Mouse (Mus musculus) kidney, postnatal 25 days (tissue): ENCODE measurements around the gene Atp6v1e2.

Experiments
- DNase-seq, 2 experiments: peaks; one replicate each; pipeline ENCODE4 v3.0.0; 2021; ENCODE audit warnings: mixed read lengths in 2 of 2

Atp6v1e2 gene

DNA sequence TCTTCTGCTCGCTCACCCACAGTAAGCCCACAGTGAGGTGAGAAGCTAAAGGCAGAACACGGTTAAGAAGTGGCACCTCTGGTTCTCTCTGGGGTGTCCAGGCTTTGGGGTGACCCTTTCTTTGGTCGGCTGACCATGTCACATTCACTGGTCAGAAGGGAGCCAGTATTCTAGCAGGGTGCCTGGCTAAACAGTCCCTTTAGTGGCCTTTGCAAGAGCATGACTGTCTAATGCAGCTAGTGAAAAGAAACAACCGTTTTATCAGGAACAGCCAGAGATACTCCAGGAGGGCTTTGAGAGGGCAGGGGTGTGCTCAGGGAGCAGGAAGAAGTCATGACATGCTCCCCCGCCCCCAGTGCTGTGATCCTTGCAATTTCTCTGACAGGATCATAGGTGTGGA is 36.4 kb downstream of the Atp6v1e2 start:
- no peak for DNase-seq

DNA sequence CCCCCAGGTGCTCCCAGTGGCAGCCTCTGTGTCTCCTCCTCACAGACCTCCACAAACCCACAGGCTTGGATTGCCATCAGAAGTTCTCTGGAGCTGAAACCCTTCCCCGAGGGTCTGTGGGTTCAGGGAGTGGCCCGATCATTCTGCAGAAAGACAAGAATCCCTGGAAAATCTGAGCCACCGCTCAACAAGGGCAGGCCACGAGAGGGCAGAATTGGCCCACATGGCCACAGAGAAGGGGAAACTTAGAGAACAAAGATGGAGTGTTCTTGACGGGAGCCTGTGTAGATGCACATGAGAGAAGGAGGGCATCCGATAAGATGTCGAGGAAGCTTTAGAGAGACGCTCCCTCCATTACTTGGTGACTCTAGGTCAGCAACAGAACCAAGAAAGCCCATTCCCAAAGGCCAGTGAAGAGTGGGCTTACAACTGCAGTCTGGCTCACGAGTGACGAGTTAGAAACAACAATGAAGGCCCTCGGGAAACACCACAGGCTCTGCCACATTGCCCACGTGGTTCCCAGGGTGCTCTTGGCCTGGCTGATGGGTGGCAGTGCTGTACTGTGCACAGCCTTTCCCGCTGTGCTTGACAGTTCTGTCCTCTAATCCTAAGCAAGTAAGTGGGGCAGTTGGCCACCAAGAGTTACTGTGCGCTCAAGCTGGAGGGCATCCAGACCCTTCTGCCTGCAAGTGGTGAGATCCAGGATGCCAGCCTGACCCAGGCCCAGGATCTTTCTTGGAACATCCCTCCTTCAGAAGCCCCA is 37.8 kb downstream of the Atp6v1e2 start:
- DNase-seq: peak in 1 of 2 experiments; percentile 27

DNA sequence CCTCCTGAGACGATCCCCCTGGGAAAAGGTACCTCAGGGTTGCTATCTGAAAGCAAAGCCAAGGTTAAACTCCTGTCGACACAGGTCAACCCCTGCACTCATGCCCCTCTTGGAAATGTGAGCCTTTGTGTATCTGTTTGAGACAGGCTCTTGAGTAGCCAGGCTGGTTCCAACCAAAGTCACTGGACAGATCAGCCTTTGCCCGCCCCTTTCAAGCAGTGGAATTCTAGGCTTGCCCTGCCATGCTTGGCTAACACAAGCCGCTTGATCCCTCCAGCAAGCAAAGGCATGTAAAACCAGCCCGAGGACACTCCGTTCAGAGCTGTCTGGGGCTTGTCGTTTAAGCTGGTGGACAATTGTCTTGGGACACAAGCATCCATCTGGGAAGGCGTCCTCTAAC is 39.4 kb downstream of the Atp6v1e2 start:
- no peak for DNase-seq

DNA sequence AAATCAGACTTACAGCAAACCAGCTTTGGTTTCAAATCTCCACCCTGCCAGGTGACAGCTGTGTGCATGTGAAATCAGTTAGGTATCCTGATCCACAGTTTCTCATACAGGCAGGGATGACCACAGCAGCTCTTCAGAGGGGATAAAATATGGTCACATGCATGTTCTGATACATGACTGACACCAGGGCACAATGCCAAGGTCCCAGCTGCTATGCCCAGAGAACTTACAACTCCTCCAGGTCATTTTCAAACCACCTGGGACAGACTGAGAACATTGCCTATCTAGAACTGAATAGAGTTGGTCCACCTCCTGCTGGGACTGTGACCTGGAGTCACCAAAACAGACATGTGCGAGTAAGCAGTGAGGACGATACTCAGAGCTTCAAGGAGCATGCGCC is 40.6 kb downstream of the Atp6v1e2 start:
- DNase-seq: no peak

DNA sequence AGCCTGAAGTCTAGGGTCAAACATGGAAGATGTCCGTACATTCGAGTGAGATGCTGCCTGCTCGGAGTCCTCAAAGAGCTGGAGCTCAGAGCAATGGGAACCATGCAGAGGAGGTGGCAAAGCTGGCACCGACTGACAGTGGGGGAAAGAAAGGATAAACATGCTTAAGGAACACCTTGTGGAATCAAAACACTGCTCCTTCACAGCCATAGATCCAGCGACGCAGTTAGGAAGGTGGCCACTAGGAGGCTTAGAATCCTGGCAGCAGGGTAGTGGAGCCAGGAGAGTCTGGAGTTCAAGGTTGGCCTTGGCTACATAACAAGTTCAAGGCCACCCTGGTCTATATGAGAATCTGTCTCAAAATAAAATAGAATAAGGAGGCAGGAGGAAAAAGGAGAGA is 41.1 kb downstream of the Atp6v1e2 start:
- DNase-seq: no peak

DNA sequence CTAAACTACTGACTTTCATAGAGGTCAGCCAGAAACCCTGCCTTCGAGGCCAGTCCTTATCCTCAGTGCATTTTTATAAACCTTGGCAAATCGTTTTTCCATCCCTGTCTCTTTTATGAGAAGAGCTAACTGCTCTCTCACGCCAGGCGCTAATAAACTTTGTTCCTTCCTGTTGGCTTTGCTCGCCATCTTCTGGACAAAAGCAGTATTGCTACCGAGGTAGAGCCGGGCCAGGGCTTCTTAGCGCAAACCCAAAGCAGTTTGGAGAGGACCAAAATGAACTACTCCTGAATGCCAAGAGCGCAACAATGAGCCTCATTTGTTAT is 41.6 kb downstream of the Atp6v1e2 start:
- peak; percentile 79 to 93 for DNase-seq

DNA sequence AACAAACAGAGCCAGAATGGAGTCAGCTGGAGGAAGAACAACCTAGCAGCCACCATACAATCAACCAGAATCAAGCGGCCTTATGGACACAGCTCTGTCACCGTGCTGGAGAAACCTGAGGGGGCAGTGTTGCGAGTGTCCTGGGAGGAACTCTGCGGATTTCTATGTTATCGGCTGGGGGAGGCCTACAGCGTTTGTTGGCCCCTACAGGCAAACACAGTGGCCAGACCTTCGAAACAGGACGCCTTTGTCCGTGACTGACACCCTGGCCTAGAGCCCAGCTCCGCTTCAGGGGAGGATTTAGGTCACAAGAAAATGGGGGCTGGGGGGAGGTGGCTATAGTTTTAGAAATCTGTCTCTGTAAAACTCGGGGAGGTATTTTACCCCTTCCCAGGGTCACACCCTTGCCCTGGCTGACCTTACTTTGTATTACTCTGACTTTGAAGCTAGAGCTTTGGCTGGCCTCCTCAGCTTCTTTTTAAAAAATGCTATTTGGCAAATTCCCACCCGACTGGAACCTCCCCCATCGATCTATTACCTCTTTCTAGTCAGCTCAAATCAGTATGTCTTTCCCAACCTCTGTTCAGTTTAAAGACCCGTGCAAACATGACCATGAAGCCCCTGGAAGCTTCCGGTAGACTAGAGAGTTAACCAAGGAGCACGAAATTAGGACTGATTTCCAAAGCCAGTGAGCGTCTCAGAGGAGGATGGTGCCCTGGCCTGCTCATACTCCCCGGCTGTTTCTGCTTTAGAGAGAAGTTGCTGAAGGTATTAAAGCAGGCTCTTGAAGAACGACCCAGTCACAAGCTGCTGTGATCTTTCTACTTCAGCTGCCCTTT is 42.2 kb downstream of the Atp6v1e2 start:
- peak; percentile 26 to 55 for DNase-seq

DNA sequence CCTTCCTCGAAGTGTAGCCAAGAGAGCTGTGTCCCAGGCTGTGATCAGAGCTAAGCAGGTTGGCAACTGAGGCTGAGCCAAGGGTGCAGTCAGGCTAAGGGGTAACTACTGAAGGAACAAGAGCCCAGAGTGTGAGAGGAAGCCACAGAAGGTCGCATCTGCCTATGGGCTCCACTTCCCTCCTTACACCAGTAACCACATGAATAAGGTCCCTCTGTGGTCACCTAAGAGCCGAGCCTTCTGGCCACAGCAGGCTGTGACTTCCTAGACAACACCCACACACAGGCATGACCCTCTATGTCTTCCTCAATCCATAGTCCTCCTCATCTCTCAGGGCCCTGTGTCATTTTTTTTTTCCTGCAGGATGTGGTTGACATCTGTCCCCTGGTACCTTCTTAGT is 43.5 kb downstream of the Atp6v1e2 start:
- DNase-seq: no peak

DNA sequence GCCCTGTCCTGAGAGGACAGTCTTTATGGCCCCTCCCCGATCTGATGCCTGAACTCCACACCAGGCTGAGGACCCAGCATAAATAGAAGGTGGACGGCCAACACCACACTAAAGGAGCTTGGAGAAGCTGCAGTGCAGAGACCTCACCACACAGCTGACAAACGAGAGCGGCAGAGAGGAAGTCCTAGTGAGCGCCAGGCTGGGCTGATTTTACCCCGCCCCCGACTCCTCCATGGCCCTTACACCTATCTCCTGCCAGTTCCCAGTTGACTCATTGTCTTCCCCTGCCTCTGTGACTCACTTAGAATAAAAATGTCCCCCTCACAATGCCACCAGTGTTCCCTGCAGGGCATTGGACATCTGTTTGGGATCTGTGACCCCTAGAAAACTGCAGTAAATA is 44.1 kb downstream of the Atp6v1e2 start:
- peak in 1 of 2 experiments; percentile 31 for DNase-seq

DNA sequence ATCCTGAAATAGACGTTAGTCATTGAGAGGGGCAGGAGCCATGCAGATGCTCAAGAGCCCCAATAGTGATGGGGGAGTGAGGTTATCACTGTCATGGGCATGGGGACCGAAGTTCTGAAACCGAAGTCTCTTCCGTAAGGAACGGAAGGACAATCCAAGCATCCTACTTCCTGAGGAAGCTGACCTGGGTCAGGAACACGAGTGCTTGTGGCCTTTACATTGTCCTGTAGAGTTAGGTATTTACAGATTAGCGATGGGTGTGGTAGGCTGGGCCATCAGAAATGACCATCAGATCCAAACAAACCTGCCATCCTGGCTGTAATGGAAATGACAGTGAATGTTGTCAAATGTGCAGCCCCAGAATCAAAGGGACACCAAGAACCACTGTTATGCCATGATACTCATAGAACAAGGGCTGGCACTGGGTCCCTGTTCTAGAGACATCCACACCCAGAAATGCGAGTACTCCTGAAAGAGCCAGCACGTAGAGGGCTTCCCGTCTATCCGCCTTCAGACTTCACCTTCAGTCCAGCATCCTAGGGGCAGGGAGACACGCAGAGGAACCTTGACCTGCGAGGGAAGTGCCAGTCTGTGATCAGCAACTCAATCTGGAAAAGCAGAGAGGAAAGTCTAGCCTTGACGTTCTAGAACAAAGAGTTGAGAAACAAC is 45.2 kb downstream of the Atp6v1e2 start:
- no peak for DNase-seq

DNA sequence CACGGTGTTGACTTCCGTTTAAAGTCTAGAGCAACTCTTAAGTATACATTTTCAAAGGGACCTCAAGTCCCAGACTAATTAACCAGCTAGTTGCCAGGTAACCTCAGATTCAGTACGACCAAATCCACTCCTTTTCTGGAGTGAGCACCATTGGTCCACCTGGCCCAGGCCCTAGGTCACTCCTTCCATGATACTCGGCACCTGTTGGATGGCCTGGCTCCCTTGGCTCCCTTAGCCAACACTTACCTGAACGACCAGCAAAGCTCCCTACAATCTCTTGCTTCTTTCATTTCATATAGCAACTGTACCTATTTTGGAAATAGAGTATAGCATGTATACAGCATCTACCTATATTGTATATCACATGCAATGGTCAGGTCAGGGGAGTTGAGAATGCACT is 47.1 kb downstream of the Atp6v1e2 start:
- no peak for DNase-seq

DNA sequence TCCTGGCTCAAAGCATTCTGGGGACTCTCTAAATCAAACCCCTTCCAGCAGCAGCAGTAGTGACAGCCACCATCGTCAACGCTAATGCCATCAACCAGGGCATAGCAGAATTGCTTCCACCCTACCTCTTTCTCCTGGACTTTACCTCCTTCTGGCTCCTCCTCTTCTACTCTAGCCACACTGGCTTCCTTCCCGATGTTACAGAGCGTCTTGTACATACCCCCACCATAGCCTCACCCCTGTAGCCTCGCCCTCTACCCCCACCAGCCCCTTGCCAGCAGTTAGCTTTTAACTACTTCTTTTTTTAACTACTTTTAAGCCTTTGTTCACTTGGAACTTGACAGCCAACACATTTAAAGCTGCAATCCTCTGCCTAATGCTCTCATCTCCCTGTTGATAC is 47.9 kb downstream of the Atp6v1e2 start:
- DNase-seq: peak; percentile 37 to 74

DNA sequence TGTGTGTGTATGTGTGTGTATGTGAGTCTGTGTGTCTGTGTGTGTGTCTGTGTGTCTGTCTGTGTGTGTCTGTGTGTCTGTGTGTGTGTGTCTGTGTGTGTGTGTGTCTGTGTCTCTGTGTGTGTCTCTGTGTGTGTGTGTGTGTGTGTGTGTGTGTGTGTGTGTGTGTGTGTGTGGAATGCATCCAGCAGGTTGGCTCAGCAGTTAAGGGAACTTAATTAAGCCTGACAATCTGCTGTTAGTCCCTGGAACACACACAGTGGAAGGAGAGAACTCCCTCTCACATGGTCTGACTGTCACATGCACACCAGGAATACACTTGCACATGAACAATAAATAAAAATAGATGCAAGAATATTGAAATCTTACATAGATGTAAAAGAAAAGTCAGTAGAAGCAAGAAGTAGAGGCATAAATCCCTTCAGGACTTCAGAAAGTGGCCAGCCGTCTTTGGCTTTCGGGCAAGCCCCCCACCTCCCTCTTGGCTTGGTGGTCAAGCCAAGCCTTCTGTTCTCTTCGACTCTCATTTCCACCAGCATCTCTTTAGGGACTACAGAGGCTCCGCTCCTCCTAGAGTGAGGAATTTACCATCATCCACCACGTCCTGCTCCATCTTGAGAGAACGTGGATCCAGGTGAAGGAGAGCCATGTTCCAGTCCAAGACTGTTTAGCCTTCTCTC is 50.1 kb downstream of the Atp6v1e2 start:
- no peak for DNase-seq

DNA sequence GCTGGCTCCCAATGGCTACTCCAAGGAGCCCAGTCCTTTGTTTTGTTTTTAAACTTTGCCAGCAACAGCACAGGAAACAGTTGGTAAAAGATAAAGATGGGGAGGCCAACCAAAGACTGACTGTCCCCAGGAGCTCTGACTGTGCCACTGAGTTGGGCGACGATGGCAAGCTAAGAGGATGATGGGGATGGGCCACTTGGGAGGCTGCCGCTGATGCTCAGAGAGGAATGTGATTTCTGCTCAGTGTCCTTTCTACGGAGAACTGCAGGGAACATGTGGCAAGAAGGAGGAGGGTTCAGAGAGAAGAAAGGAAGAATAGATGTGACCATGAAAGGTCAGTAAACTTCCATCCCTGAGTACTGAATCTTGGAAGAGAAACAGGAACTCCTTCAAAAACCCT is 52.5 kb downstream of the Atp6v1e2 start:
- DNase-seq: no peak
